Mouse (Mus musculus) megakaryocyte, embryonic 14.5 days (primary cell): ENCODE measurements around the gene 1700017B05Rik.

Experiments used
- FLI1 ChIP-seq: IDR thresholded peaks from 2 replicates; pipeline ENCODE4 v1.6.1; 2012; ENCODE audit warnings: low read length, inconsistent platforms, mixed read lengths
- GATA1 ChIP-seq: IDR thresholded peaks from 3 replicates; pipeline ENCODE4 v1.6.1; 2012; ENCODE audit warnings: mixed read lengths, low read length, inconsistent platforms, borderline replicate concordance

DNA sequence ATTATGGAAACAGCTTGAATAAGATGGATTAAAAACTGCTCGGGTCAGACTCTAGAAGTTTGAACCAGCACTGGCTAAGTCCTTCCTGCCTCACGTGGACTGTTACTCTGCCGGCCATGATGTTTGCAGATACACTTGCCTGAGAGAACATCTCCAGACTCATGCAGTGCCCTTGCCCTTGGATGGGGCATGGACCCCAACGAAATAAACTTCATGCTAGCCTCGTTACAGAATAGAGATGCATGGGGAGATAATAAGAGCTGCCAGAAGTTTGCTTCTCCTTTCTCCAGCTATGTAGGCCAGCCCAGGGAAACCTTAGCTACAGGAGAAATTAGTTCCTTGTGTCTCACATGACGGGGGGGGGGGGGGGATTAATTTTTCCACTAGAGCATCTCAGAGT is 47.9 kb downstream of the 1700017B05Rik start:
- no peak for TF ChIP-seq GATA1
- TF ChIP-seq FLI1: no peak
